Mouse (Mus musculus): ENCODE data around the gene Ube2g2.
A peak's percentile ranks its signal among the peaks of the same experiment; 100 is the strongest.

DNA sequence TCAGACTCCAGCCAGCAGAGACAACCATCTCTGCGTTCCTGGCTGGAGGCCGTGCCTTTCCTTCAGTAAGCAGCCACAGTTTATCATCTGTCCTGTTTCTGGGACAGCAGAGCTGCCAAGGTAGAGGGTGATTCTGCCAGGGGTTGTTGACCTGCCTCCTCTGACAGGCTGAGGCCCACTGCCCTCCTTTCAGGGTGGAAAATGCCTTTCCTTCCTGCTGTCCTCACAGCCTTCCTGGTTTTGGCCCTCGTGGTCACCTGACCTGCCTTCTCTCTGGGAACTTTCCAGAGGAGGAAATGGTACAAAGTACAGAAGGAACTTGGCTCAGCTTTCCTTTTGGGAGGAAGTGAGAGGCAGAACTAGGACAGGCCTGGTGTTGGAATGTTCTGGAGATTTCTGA, 8.7 kb upstream of the Ube2g2 start:
- TF ChIP-seq CTCF (IDR thresholded peaks at IDR 0.05) (no peak), EP300 (IDR thresholded peaks at IDR 0.05) (peak; percentile 83)

Measured in lung, postnatal 0 days (tissue).